Mouse (Mus musculus) heart, postnatal 0 days (tissue): ENCODE measurements around the gene Cdca4. TPM values are rescaled to one million over a fixed set of nuclear protein-coding genes. Genes with fewer than 3 reads are reported as not detected.

Experiments
- ATAC-seq: fragments of 200-750 bp; cut with Nextera tagmentation; 2 replicates; pipeline ENCODE4 v1.8.0; 2017; ENCODE audit warnings: low read depth, moderate number of reproducible peaks, moderate library complexity; ENCODE audit not compliant: insufficient read depth
- DNase-seq: peaks from one replicate; pipeline ENCODE4 v3.0.0-alpha.2; 2016; ENCODE audit warnings: low spot score
- H3K27ac ChIP-seq: fragments of 300-500 bp; sonication (generic); 2 replicates; pipeline ENCODE4 v1.5.1; 2014; ENCODE audit warnings: low read depth, mild to moderate bottlenecking
- H3K27me3 ChIP-seq: fragments of 300-500 bp; sonication (generic); 2 replicates; pipeline ENCODE4 v1.6.1; 2014; ENCODE audit warnings: low read length, mixed read lengths; ENCODE audit not compliant: control insufficient read depth, insufficient read depth
- H3K36me3 ChIP-seq: fragments of 300-500 bp; sonication (generic); replicated peaks from 2 replicates; pipeline ENCODE4 v1.6.1; 2014; ENCODE audit warnings: low read length, mixed read lengths; ENCODE audit not compliant: control insufficient read depth, insufficient read depth
- H3K4me1 ChIP-seq: fragments of 300-500 bp; sonication (generic); 2 replicates; pipeline ENCODE4 v1.6.1; 2014; ENCODE audit warnings: antibody characterized with exemption; ENCODE audit not compliant: control insufficient read depth, insufficient read depth
- H3K4me2 ChIP-seq: fragments of 300-500 bp; sonication (generic); 2 replicates; pipeline ENCODE4 v1.6.1; 2014; ENCODE audit warnings: low read depth, mild to moderate bottlenecking, low read length, moderate library complexity
- H3K4me3 ChIP-seq: fragments of 300-500 bp; sonication (generic); 2 replicates; pipeline ENCODE4 v1.5.1; 2014; ENCODE audit warnings: low read depth, low read length
- H3K9ac ChIP-seq: fragments of 300-500 bp; sonication (generic); replicated peaks from 2 replicates; pipeline ENCODE4 v1.6.1; 2014; ENCODE audit warnings: low read depth, low read length, mixed read lengths
- H3K9me3 ChIP-seq: fragments of 300-500 bp; sonication (generic); replicated peaks from 2 replicates; pipeline ENCODE4 v1.6.1; 2016; ENCODE audit warnings: low read length; ENCODE audit not compliant: control insufficient read depth
- CTCF ChIP-seq: IDR thresholded peaks from 2 replicates; pipeline ENCODE4 v1.5.1; 2016; ENCODE audit warnings: antibody characterized with exemption, control low read depth, low read depth
- EP300 ChIP-seq: IDR thresholded peaks from 2 replicates; pipeline ENCODE4 v1.6.1; 2016; ENCODE audit warnings: antibody characterized with exemption, low read depth
- WGBS: fragments of 180-500 bp; shearing (Covaris S2); extraction: QIAGEN DNeasy Blood & Tissue Kit; methylation state at CpG from one replicate; pipeline ENCODE4 v1.1.7; 2014; 5-methylcytosine and 5-hydroxymethylcytosine counted together
- polyA plus RNA-seq: library from polyadenylated mRNA; unstranded; fragments of >200 nt; fragmentation: Nextera tagmentation; extraction: Ambion mirVana; gene quantifications from 2 replicates; pipeline ENCODE4 v1.2.1, GENCODE M21; 2015
- total RNA-seq: library from RNA; depleted of rRNA; stranded (reverse); fragments of >200 nt; gene quantifications from 2 replicates; pipeline ENCODE4 v1.2.3, GENCODE M21; 2014; ENCODE audit warnings: low replicate concordance

Gene Cdca4
- total and polyA plus RNA-seq, 2 experiments from 2014 or later = 18.6 to 27.7 TPM

DNA sequence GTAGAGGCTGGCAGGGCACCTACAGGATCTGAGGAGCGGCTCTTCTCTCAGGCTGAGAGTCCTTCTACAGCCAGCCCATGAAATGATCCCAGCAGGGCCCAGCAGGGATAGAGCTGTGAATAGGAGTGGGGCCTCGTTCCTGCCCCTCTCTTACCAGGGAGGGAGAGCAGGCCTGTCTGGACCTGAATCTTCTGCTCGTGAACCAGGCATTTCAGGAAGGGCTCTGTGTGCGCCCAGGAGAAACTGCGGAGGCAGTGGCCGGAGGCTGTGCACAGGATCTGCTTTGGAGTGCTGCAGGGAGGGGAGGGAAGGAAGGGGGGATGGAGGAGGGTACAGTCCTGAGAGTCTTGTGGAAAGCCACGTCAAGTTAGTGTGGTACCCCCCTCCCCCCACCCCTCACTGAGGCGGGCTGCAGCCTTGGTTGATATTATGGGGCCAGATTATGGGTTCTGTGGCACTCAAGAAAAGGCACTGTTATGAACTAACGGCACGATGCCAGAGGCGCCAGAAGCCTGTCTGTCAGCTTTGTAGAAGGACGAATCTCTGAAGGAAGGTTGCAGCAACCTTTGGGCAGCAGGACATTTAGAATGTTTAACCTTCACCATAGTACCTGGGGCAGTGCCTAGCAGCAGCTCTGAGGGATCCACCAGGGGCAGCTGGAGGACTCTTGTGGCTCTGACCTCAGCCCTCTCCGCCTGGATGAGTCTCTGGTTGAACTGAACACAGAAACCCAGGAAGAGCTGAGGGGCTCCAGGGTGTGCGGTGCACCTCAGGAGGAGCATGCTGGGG, 14.3 kb downstream of the Cdca4 start:
- ATAC-seq (no peak), DNase-seq (no peak)
- WGBS = 74% methylated on average over 14 of the region's 14 CpGs
- Histone ChIP-seq H3K9ac (no peak overlapping the region), H3K4me1 (peaks cover 19% of the 10 kb centered on the region), H3K36me3 (peaks cover 44% of the 10 kb centered on the region), H3K27me3 (no peaks in the 10 kb centered on the region), H3K9me3 (no peaks in the 10 kb centered on the region), H3K4me2 (no peak overlapping the region), H3K27ac (no peak overlapping the region), H3K4me3 (no peak overlapping the region)
- no peak for TF ChIP-seq CTCF
- TF ChIP-seq EP300 = no peak

DNA sequence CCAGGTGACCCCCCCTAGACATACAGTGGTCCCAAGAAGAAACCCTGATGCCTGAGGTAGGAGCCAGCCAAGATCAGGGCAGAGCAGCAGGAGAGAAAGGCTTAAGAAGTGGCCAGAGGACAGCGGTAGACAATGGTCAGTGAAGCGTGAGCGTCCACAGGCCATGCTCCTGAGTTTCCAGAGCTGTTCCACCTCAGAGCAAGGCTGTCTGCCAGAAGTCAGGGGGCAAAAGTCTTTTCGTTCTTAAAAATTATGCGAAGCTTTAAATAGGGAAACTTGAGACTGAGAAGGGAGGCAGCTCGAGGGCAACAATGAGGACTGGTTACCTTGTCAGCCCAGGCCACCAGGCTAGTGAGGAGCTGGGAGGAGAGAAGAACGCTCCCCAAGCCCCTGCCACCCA, 15.9 kb downstream of the Cdca4 start:
- ATAC-seq (no peak), DNase-seq (no peak)
- no peak overlapping the region for H3K4me3 ChIP-seq
- H3K9me3 ChIP-seq = no peaks in the 10 kb centered on the region
- H3K9ac ChIP-seq = no peak overlapping the region
- H3K4me2 ChIP-seq = no peak overlapping the region
- no peaks in the 10 kb centered on the region for H3K27me3 ChIP-seq
- no peak overlapping the region for H3K27ac ChIP-seq
- TF ChIP-seq CTCF (no peak), EP300 (no peak)
- H3K4me1 ChIP-seq = peaks cover 26% of the 10 kb centered on the region
- 87% methylated on average over 7 of the region's 7 CpGs for WGBS
- peaks cover 29% of the 10 kb centered on the region for H3K36me3 ChIP-seq

DNA sequence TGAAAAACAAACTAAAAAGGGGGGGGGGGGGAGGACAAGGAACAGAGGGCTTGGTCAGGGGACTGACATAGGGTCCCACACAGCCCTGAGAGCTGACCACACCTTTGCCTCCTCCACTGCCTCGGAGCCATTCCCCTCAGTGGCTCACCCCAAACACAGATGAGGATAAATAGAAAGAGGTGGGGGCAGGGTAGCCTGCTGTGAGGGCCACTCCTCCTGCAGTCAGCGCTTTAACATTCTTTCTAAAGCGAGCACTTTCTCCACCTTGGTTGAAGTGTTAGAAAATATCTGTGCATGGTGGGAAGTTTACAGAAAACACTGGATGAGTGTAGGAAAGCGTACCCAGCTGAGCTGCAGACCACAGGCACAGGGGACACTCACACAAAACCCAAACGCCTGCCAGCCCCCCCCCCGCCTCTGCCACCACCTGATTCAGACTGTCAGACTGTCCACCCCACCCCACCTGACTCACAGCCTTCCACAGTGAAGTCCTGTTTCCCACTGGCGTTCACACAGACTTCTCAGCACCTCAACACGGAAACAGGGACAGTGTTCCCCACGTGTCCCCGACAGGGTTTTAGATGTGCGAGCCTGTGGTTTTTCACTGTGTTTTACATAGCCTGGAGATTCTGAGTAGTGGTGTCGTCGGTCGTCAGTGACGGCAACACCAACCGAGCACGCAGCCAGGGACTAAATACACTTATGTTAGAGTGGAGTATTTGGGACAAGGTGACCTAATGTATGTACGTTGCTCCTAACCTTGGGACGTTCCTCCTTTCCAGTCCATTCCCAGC, 18.9 kb downstream of the Cdca4 start:
- Histone ChIP-seq H3K27me3 (no peaks in the 10 kb centered on the region), H3K9me3 (no peaks in the 10 kb centered on the region), H3K4me3 (peak overlapping the region; percentile 58), H3K9ac (no peak overlapping the region), H3K27ac (no peak overlapping the region), H3K4me1 (peaks cover 26% of the 10 kb centered on the region), H3K36me3 (peaks cover 13% of the 10 kb centered on the region; the same call in 1 of the 2 replicates), H3K4me2 (peak overlapping the region; percentile 83)
- TF ChIP-seq EP300 (no peak), CTCF (no peak)
- no peak for DNase-seq
- 43% methylated on average over 19 of the region's 19 CpGs for WGBS
- no peak for ATAC-seq

DNA sequence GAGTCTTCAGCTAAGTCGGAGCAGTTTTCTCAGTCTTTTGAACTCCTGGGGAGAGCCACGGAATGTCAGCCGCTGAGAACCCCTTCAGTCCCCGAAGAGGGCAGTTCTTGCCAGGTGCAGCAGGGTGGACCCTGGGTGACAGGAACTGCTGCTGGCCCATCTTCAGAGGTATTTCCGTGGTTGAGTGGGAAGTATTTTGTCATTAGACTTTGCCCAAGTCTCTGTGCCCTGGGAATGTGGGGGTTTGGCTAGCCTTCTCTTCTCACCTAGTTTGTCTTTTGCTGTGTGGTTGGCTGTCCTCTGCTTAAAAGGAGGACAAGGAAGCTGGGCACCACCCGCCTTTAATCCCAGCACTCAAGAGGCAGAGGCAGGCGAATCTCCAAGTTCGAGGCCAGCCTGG, 19.6 kb downstream of the Cdca4 start:
- WGBS = 13% methylated on average over 8 of the region's 8 CpGs
- TF ChIP-seq CTCF (no peak), EP300 (no peak)
- Histone ChIP-seq H3K27me3 (no peaks in the 10 kb centered on the region), H3K27ac (no peak overlapping the region), H3K4me3 (peak overlapping the region; percentile 58), H3K36me3 (peaks cover 11% of the 10 kb centered on the region; the same call in 1 of the 2 replicates), H3K4me1 (peaks cover 26% of the 10 kb centered on the region), H3K4me2 (peak overlapping the region; percentile 83), H3K9ac (peak overlapping the region; percentile 57), H3K9me3 (no peaks in the 10 kb centered on the region)
- no peak for ATAC-seq
- DNase-seq = no peak

DNA sequence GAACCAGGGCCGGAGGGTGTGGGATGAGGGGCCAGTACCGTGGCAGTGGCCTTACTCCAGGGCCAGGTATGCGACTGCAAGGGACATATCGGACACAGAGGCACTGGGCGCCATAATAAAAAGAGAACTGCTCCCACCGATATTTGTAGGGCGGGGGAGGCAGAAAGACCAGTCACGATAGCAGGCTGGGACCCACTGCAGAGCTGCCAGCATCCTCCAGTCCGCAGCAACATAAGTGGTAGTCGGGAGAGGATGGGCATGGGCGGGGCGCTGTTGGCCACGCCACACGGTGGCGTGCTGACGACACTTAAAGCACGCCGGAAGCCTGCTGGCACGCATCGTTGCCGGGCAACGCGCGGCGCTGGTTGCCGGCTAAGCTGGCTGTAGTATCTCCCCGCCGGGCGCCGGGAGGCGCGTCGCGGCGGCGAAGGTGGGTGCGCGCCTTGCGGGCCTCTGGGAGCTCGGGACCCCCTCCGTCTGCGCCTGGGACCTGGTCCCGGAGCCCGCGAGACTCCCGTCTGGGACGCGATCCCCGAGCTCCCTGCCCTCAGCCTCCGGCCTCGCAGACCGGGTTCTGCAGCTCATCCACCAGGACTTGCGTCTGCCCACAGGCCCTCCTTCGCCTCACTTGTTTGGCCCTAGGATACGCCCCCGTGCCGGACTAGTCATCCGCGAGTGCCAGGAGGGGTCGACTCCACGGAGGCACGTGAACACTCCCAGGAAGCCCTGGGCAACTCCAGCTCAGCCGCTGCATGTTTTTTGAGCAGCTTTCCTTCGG, 20.4 kb downstream of the Cdca4 start, which contains the start of gene Clba1:
Gene Clba1 (plus strand): TSS at position 351 of the 778 bp plus-strand sequence.
- ATAC-seq (peak; percentile 85), DNase-seq (peak; percentile 89)
- Histone ChIP-seq H3K4me3 (peak within 1 kb of the TSS; percentile 58), H3K36me3 (0 out of 2 replicates have a peak, but pooled peaks cover 2% of the 10 kb centered on the region), H3K27me3 (no peaks in the 10 kb centered on the region), H3K9me3 (no peaks in the 10 kb centered on the region), H3K4me1 (peaks cover 26% of the 10 kb centered on the region), H3K9ac (peak within 1 kb of the TSS; percentile 57), H3K27ac (peak within 1 kb of the TSS; percentile 21), H3K4me2 (peak within 1 kb of the TSS; percentile 83)
- TF ChIP-seq CTCF = peak; percentile 46
- TF ChIP-seq EP300 = no peak
- 1% methylated on average over 56 of the region's 64 CpGs for WGBS
